Mouse (Mus musculus) erythroblast, adult 5-6 weeks (primary cell): ENCODE data around the gene Ahdc1. TPM values are rescaled to one million over a fixed set of nuclear protein-coding genes. Genes with fewer than 3 reads are reported as not detected.

Source experiments
- ATAC-seq: replicated peaks from 2 replicates; pipeline ENCODE4 v1.8.0; 2016; ENCODE audit warnings: moderate number of reproducible peaks, mild to moderate bottlenecking, moderate TSS enrichment, inconsistent platforms; ENCODE audit not compliant: poor library complexity, low FRiP score, severe bottlenecking
- total RNA-seq, 2 experiments: library from RNA; stranded (forward) in 1 of 2; stranded (reverse) in 1 of 2; fragments of 150-400 nt in 1 of 2; fragments of 200-764, 138-1000 nt in 1 of 2; gene quantifications; 2 replicates each; pipeline versions ENCODE4 v1.2.3 to v1.2.4; 2015 to 2017; ENCODE audit warnings: low replicate concordance in 2 of 2

Gene Ahdc1
- total RNA-seq, 2 experiments from 2014 or later, result 0.17 to 1.2 TPM

DNA sequence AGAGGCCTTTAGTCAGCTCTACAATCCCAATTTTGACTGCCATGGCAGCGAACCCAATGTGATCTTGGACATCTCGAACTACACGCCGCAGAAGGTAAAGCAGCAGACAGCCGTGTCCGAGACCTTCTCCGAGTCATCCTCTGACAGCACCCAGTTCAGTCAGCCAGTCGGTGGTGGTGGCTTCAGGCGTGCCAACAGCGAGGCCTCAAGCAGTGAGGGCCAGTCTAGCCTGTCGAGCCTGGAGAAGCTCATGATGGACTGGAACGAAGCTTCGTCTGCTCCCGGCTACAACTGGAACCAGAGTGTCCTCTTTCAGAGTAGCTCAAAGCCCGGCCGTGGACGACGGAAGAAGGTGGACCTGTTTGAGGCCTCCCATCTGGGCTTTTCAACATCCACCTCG lies 53.7 kb downstream of the Ahdc1 start:
- no peak for ATAC-seq

DNA sequence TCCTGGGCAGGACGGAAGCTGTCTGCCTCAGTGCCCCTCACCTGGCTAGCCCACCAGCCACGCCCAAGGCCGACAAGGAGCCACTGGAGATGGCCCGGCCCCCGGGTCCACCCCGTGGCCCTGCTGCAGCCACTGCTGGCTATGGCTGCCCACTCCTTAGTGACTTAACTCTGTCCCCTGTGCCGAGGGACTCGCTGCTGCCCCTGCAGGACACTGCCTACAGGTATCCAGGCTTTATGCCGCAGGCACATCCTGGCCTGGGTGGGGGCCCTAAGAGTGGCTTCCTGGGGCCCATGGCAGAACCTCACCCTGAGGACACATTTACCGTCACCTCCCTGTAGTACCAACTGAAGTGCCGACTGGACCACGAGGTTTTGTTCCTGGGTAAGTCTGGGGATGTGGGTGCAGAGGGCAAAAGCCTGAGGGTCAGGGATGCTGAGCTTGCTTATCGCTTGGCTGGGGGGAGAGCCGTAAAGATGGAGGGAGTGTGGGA lies 54.9 kb downstream of the Ahdc1 start:
- no peak for ATAC-seq

DNA sequence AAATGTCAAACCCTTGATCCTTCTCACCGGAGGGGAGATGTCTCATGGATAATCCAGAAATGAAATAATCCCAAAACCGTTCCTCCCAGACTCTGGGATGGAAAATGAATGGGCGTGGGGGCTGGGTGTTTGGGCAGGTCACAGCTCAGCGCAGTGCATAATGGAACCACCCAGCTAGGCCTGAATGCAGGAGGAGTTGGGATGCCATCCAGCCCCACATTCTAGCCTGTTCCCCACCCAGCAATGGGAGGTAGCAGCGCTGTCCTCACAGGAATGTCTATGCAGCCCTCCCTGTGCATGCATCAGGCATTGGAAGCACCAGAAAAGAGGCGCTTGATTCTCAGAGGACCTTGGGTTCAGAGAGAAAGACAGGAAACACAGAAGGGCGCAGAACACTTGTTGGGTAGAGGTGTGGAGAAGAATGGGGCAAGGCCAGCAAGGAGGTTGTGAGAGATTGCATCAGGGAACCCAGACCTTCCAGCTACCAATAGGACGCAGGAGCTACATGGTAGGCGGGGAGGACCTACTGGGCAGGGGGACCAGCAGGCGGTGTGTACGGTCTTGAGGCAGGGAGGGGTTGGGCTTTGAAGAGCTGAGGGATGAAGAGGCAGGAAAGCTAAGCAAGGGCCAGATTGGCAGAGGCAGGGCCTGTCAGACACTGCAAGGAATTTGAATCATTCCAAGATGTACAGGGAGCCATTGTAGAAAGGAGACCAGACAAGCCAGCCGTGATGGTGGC lies 57.5 kb downstream of the Ahdc1 start:
- ATAC-seq, result no peak

DNA sequence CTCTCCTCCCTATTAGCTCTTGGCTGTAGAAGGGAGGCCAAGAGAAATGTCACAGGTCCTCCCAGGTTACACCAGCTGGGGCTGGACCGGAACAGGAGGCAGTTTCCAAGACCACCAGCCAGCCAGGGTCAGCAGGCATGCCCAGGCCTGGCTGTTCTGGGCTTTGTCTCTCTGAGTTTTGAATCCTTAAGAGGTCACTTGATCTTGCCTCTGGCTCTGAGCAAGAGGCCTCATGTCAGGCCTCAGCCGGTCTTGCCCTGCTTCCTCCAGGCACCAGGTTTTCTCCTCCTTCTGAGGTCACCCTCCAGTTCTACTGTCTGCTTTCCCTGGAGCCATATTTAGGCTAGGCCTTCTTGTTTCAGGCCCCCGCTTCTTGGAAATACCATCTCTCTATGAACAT lies 59.3 kb downstream of the Ahdc1 start:
- no peak for ATAC-seq

DNA sequence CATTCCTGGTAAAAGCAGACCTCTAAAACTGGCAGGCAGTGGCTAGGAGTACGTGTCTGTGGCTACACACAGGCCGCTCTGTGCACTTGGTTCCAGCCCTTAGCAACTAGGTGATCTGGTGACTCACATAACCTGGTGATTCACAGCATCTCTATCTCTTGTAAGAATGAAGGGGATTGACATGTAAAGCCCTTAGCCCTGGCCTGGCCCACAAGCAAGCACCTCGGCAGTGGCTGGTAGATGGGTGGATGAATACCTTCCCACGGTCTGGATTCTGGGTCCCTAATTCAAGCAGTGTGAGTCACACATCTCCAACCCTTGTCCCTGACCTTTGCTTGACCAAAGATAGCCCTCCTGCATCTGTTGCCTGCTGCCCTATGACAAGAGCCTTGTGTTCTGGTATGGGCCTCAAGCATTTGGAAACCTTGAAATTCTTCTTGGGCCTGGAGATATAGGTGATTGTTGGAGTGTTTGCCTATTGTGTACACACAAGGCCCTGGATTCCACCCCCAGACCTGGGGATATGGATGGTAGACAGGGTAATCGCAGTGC lies 59.8 kb downstream of the Ahdc1 start:
- ATAC-seq, result no peak

DNA sequence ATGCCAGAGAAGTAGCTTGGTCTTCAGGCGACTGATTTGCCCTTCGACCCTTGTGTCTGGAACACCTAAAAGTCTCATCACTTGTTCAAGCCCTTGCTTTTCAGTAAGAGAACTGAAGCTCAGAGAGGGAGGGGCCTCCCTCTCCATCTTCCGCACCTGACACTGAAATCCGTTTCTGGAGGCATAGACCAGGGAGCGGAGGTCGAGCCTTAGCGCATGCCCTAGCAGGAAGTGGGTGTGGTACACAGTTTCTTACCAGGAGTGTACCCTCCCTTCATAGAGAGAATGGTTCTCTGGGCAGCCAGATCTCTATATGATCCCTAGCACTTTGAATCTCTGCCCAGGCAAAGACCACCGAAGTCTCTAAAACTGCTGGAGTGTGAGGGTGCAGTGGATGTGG lies 62.1 kb downstream of the Ahdc1 start:
- no peak for ATAC-seq

DNA sequence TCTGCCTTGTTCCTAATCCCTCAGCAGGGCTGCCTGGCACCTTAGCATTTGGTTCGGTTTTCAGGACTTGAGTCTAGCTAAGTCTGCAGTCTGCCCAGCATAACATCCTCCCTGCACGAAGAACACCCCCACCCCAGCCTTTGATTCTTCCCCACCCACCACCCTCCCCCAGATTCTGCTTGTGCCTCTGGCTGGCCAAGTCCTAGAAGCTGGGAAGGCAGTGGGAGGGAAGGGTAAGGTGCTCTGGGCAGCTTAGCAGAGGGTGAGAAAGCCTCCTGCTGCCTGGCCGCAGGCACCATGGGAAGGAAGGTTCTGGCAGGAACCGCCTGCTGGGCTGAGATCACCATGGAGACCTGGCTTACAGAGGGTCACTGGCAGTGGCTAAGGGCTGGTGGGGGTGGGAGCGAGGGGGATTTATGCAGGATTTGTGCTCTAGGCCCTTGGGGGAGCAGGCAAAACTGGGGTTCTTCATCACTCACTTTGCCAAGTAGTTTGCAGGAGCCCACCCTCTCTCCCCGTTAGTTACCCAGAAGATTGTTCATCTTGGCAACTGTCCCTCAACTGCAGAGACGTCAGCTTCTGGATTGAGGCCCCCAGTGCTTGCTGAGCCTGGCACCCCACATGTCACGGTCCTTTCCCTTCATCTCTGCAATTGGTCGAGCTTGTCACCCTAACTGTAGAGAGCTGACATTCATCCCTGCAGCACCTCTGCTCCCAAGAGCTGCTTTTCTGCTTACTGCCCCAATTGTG lies 63.2 kb downstream of the Ahdc1 start:
- ATAC-seq, result no peak

DNA sequence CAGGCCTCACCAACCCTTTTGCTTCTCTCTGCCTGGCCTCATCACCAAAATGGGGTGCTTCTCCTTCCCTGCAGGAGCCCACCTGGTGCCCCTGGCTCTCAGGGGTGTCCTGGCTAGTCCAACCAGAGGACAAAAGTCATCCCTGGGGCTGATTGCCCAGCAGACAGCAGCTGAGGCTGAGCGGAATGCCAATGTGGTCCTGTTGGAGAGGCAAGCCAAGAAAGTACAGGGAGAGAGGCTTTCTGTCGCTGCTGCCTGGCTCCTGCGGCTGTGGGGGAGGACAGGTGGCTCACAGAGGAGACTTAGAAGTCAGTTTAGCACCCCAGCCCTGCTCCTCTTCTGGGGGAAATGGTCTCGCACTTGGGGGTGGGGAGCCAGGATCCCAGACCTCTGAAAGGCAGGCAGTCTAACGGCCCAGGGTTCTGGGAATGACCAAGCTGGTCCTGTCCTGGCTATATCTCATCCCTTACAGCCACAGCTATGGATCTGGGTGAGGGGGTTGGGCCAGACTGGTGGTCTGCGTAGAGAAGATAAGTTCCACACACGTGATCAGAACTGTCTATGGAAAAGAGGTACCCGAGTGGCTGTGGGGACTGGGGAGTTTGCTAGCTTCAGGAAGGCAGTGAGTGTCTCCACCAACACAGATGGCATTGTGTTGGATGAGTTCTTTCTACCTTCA lies 64.0 kb downstream of the Ahdc1 start:
- ATAC-seq, result no peak

DNA sequence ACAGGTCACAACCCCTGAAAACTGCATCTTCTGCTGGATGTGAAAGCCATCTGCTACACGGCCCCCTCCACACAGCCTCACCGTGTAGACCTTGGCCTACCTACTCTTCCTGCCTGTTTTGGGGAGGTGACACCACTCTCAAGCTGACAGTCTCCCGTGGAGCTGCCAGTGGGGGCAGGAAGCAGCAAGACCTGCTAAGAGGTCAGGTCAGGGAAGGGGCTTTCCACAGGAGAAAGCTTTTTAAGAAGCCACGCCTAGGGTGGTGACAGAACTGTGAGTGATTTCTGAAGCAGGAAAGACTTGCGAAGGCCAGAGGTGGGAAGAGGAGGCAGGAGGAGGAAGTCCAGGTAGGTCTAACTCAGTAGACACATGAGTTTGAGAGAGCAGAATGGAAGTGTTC lies 67.9 kb downstream of the Ahdc1 start:
- no peak for ATAC-seq

DNA sequence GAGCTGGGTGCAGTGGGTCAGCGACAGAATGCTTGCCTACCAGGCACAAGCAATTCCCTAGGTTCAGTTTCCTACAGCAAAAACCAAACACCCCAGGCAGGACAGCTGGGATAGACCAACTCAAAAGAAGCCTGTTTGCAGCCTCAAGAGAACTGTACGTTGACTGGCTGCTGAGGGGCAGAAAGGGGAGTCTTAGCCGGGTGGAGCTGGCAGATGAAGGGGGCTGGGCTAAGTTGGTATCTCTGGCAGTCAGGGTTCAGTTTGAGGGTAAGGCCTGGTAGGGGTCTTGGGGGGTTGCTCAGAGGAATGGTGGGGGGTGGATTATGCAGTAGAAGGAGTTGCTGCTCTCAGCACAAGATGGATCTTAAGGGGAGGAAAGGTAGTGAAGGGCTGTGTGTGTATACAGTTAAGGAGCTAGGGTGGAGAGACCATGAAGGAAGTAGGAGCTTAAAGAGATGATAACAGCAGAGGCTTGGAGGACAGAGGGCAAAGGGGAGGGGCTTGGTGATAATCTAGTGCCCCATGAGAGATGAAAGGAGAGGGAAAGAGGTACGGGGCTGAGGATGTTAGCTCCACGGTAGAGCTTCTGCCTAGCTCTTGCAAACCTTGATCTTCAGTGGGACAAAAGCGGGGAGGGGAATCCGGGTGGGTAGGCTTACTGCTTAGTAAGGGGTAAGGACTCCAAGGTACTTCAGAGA lies 68.5 kb downstream of the Ahdc1 start:
- no peak for ATAC-seq

DNA sequence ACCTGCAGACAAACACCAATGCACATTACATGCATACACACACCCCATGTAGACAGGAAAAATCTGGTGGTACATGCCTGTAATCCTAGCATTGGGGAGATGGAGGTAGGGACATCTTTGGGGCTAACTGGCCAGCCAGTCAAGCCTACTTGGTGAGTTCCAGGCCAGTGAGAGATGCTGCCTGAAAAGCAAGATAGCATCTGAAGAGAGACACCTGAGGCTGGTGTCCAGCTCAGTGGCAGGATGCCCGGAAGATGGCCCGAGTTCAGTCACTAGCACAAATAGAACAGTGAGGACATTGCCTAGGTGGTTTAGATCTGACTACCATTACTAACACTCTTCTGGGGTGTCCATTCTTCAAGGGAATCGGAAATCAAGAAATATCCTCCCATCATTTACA lies 69.8 kb downstream of the Ahdc1 start:
- no peak for ATAC-seq

DNA sequence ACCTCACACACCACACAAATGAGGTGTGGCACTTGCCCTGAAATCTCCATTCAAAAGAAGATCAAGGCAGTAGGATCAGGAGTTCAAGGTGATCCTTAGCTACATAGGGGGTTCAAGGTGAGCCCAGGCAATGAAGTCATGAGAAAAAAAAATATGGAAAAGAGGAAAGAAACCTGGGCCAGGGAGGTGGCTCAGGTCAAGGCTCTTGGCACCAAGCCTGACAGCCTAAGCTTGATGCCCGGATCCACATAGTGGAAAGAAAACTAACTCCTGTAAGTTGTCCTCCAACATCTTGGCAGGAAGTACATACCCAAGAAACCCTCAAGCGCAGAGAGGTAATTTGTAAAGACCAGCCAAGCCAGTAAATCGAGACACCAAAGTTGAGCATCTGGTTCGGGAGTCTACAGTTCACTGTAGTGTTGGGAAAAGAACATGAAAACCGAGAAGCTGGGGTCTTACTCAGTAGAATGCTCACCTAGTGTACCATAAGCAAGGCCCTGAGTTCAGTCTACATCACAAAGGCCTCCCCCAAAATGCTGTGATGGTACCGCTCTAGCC lies 71.2 kb downstream of the Ahdc1 start:
- ATAC-seq, result no peak

DNA sequence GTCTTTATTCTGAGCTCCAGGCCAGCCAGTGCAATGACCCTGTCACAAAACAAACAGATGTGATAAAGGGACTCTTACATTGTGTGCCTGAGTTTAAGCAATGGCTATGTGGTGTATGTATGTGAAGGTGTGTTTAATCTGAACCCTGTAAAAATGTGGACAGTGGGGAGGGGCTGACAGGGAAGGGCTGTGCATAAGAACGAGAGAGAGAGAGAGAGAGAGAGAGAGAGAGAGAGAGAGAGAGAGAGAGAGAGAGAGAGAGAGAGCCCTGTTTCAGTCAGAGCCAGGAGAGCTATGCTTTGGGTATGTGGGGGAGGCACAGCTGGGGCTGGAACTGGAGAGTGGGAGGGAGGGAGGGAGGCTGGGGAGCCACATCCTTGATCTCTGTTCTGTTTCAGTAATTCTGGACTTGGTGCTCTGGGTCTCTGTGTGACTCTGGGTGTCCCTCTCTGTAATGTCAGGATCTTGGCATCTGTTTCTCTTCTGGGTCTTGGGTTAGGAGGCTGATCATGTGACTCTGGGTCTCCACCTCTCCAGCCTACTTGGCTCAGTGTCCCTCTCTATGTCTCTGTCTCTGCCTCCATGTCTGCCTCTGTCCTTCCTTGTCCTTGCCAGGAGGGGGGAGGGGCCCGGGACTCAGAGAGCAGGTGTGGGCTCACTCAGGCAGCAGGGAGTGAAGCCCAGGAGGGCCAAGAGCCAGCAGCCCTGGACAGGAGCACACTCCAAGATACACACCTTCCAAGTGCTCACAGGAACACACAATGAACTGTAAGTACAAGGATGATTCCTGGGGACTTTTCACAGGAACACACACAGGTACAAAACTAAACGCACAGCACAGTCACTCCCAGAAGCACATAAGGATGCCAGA lies 73.2 kb downstream of the Ahdc1 start:
- no peak for ATAC-seq

DNA sequence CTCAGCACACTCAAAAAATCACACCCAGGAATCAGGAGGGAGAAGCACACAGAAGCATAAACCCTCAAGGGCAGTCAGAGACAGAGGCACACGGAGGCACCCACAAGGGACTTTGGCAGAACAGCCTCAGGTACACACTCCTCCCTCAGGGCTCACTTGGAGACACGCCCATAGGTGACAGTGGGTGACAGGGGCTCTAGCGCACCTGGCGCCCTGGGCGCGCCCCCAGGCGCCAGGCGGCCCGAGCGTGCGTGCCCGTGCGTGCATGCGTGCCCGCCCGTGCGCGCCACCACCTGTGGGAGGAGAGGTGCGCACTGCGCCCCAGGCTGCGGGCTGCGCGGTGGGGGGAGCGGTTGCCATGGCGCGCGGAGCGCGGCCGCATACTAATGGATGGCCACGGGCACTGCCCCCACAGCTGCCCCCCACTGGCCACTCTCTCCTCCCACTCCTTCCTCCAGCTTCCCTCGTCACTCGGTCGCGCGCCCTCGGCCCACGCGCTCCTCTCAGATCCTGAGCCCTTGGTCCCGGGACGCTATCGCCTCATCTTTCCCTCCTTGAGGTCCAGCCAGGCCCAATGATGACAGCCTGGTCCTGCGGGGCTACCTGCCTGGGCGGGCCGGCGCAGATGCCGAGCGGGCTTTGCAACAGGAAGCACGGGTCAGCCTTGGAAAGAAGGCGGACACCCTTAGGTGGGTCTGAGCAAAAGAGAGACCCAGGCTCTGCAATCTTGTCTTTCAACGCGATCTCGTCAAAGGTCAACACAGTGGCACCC lies 74.1 kb downstream of the Ahdc1 start:
- no peak for ATAC-seq

DNA sequence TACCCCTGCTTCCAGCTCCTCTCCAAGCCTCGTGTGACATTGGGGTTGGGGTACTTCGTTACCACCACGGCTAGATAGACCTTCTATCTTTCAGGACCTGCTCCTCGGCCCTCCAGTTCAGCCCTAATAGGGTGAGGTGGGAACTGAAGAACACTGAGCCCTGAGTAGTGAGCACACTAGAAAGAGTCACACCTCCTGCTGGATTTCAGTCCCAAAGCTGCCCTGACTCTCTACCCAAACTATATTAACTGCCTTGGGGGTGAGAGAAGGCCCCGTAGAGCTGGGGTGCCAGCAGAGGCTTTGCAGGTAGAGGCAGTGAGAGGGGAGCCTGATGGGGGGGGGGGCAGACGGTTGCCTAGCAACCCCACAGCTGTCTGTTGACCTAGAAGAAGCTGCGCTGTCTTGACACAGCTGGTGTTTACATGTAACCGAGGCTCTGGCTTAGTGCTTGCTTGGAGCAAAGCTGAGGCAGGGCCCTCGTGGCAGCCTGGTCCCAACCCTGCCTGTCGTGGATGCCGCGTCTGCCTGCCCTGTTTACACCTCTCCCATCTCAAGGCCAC lies 74.8 kb downstream of the Ahdc1 start:
- no peak for ATAC-seq

DNA sequence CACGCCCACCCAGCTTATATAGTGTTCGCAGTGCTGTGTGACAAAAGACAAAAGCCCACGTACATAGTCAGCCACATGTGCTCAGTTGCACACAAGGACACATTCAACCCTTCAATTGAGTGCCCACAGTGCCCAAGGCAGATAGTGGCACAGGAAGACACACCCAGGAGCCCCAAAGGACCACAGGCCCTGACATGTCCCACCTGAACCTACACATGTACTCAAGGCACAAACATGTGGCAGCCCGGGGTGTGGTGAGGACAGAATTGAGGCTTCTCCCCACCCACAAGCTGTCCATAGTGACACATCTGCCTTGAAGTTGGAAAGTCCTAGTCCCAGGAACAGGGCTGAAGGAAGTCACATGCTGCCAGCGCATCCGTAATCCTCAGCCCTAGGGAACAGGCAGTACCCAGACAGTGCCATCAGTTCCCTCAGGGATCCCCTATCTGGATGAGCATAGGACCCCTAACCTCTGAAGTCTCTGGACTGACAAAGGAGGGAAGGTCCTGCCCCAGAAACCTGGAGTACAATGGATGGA lies 76.2 kb downstream of the Ahdc1 start:
- ATAC-seq, result no peak

DNA sequence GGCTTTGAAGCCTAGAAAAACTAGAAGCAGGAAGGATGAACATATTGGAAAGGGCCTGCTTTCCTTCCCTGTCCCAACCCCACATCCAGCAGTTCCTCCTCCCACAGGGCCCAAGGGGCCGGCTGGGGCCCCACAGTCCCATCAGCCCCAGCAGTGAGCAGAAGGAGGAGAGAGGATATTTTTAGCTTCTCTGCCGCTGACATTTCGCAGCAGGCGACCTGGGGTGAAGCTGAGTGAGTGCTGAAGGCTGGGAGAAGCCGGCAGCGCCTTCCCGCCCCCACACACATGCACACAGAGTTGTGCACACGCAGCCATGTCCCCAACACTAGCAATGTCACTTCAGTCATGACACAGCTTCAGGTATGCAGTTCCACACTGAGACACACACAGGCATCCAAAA lies 76.8 kb downstream of the Ahdc1 start:
- no peak for ATAC-seq
